Comparison of ENCODE assay signal across 8 mouse cellular contexts in genomic region chr4:65589780-65590179, GRCm38 (mm10). TPM values are rescaled to one million over a fixed set of nuclear protein-coding genes. Genes with fewer than 3 reads are reported as not detected.
DNase-seq lines count a peak whose midpoint lies in the region; ATAC-seq and TF ChIP-seq lines count a peak whose summit lies in the region.

No protein-coding gene starts in this region.

- no peak overlapping the region for H3K4me3 ChIP-seq in kidney, embryonic 15.5 days (replicated peaks)
- H3K4me3 ChIP-seq in MEL (ENCODE audit: control insufficient read depth in 1 of 2, insufficient read depth in 1 of 2, low read depth in 2 of 2, low read length in 2 of 2): no peak overlapping the region
- H3K4me3 ChIP-seq in embryonic facial prominence, embryonic 11.5 days (ENCODE audit: low read depth, low read length): no peak overlapping the region
- no peak overlapping the region for H3K4me3 ChIP-seq in hindbrain, embryonic 15.5 days
- no peak overlapping the region for H3K4me3 ChIP-seq in small intestine, adult 2 months (ENCODE audit: low read depth, low read length)

- H3K79me2 ChIP-seq in MEL (ENCODE audit: control insufficient read depth, insufficient read depth, low read length, poor library complexity): no peaks in the 10 kb centered on the region

- no peak for TF ChIP-seq EP300 in MEL (IDR thresholded peaks at IDR 0.05; ENCODE audit: low read depth in 1 of 2, low read length in 2 of 2)

- no peak overlapping the region for H3K9ac ChIP-seq in kidney, embryonic 15.5 days
- H3K9ac ChIP-seq in MEL (ENCODE audit: control insufficient read depth, low read depth, low read length, poor library complexity, severe bottlenecking): no peak overlapping the region
- no peak overlapping the region for H3K9ac ChIP-seq in embryonic facial prominence, embryonic 11.5 days (replicated peaks; ENCODE audit: low read length)
- H3K9ac ChIP-seq in hindbrain, embryonic 15.5 days: no peak overlapping the region

- H3K27me3 ChIP-seq in kidney, embryonic 15.5 days: no peaks in the 10 kb centered on the region
- no peaks in the 10 kb centered on the region for H3K27me3 ChIP-seq in MEL (ENCODE audit: control insufficient read depth in 1 of 2, insufficient read depth in 2 of 2, low read length in 2 of 2)
- H3K27me3 ChIP-seq in embryonic facial prominence, embryonic 11.5 days (ENCODE audit: control insufficient read depth, insufficient read depth, low read length): no peaks in the 10 kb centered on the region
- no peaks in the 10 kb centered on the region for H3K27me3 ChIP-seq in hindbrain, embryonic 15.5 days
- H3K27me3 ChIP-seq in small intestine, adult 2 months (ENCODE audit: control insufficient read depth, insufficient read depth, low read length): no peaks in the 10 kb centered on the region

- no peaks in the 10 kb centered on the region for H3K9me3 ChIP-seq in kidney, embryonic 15.5 days (replicated peaks)
- no peaks in the 10 kb centered on the region for H3K9me3 ChIP-seq in MEL (replicated peaks; ENCODE audit: insufficient read depth, low read length)
- H3K9me3 ChIP-seq in embryonic facial prominence, embryonic 11.5 days (replicated peaks; ENCODE audit: control insufficient read depth, low read length): no peaks in the 10 kb centered on the region
- H3K9me3 ChIP-seq in hindbrain, embryonic 15.5 days: no peaks in the 10 kb centered on the region

- no peak for TF ChIP-seq POLR2A in MEL (IDR thresholded peaks at IDR 0.05; ENCODE audit: control insufficient read depth in 1 of 2, insufficient read depth in 1 of 2, low read depth in 1 of 2, low read length in 2 of 2, poor library complexity in 1 of 2)
- no peak for TF ChIP-seq POLR2A in small intestine, adult 2 months (IDR thresholded peaks at IDR 0.05; ENCODE audit: low read depth, low read length)

- TF ChIP-seq RAD21 in MEL (IDR thresholded peaks at IDR 0.05; ENCODE audit: low read depth, low read length): peak; percentile 83

- no peak overlapping the region for H3K27ac ChIP-seq in kidney, embryonic 15.5 days
- no peak overlapping the region for H3K27ac ChIP-seq in MEL (ENCODE audit: control insufficient read depth, low read depth, low read length)
- H3K27ac ChIP-seq in embryonic facial prominence, embryonic 11.5 days (replicated peaks; ENCODE audit: low read depth, low read length): no peak overlapping the region
- H3K27ac ChIP-seq in hindbrain, embryonic 15.5 days (replicated peaks): no peak overlapping the region
- H3K27ac ChIP-seq in small intestine, adult 2 months (ENCODE audit: insufficient read depth, low read depth, low read length): no peak overlapping the region

- DNase-seq in kidney, adult 18-20 months: peak; percentile 48
- DNase-seq in MEL (ENCODE audit: low read depth, low spot score): peak; percentile 55
- DNase-seq in embryonic facial prominence, embryonic 11.5 days (ENCODE audit: low spot score): peak; percentile 86
- DNase-seq in lung, postnatal 10 days: peak; percentile 56
- no peak for DNase-seq in gastrocnemius, postnatal 14 days

- no peak for ATAC-seq in kidney, embryonic 15.5 days (replicated peaks; ENCODE audit: low FRiP score)
- no peak for ATAC-seq in embryonic facial prominence, embryonic 11.5 days (replicated peaks; ENCODE audit: insufficient number of reproducible peaks, low FRiP score, low TSS enrichment, low read depth)
- ATAC-seq in hindbrain, embryonic 15.5 days (ENCODE audit: low FRiP score, low read depth): peak; percentile 71; the same call in 1 of the 2 replicates

- peak; percentile 32 to 71 (median 47); a peak in 5 of 6 replicates for TF ChIP-seq CTCF in MEL (IDR thresholded peaks at IDR 0.05 in 2 of 3, conservative IDR thresholded peaks at IDR 0.05 in 1 of 3; ENCODE audit: control insufficient read depth in 1 of 3, insufficient read depth in 1 of 3, low read depth in 2 of 3, low read length in 3 of 3, poor library complexity in 1 of 3, severe bottlenecking in 1 of 3)
- TF ChIP-seq CTCF in small intestine, adult 2 months (IDR thresholded peaks at IDR 0.05; ENCODE audit: extremely low read depth, insufficient read length, insufficient replicate concordance, low read depth, low read length): 0 out of 2 replicates have a peak, but pooled peaks have one; percentile 19

- intact Hi-C loops in gastrocnemius, postnatal 14 days (cut with DNase I; ENCODE audit: low total_unique reads): loop anchor here (10.0 kb wide), 1 partner anchor 1055 kb away; no protein-coding TSS in a partner anchor

- no peaks in the 10 kb centered on the region for H3K36me3 ChIP-seq in kidney, embryonic 15.5 days
- no peaks in the 10 kb centered on the region for H3K36me3 ChIP-seq in MEL (ENCODE audit: control insufficient read depth in 1 of 2, insufficient read depth in 2 of 2, low read length in 2 of 2)
- H3K36me3 ChIP-seq in embryonic facial prominence, embryonic 11.5 days (replicated peaks; ENCODE audit: control insufficient read depth, insufficient read depth, low read depth, low read length): no peaks in the 10 kb centered on the region
- no peaks in the 10 kb centered on the region for H3K36me3 ChIP-seq in hindbrain, embryonic 15.5 days
- H3K36me3 ChIP-seq in small intestine, adult 2 months (ENCODE audit: control insufficient read depth, insufficient read depth, low read length): no peaks in the 10 kb centered on the region

- H3K4me2 ChIP-seq in kidney, embryonic 15.5 days: no peak overlapping the region
- no peak overlapping the region for H3K4me2 ChIP-seq in embryonic facial prominence, embryonic 11.5 days (ENCODE audit: low read depth, low read length)
- no peak overlapping the region for H3K4me2 ChIP-seq in hindbrain, embryonic 15.5 days

- H3K4me1 ChIP-seq in kidney, embryonic 15.5 days: no peaks in the 10 kb centered on the region
- no peaks in the 10 kb centered on the region for H3K4me1 ChIP-seq in MEL (ENCODE audit: control insufficient read depth in 1 of 2, insufficient read depth in 2 of 2, low read length in 2 of 2)
- no peaks in the 10 kb centered on the region; the same call in 1 of the 2 replicates for H3K4me1 ChIP-seq in embryonic facial prominence, embryonic 11.5 days (ENCODE audit: control insufficient read depth, insufficient read depth, low read length)
- H3K4me1 ChIP-seq in hindbrain, embryonic 15.5 days (replicated peaks): peaks cover 6% of the 10 kb centered on the region; the same call in 1 of the 2 replicates
- H3K4me1 ChIP-seq in small intestine, adult 2 months (ENCODE audit: control insufficient read depth, insufficient read depth, insufficient read length, low read length): no peaks in the 10 kb centered on the region

TF ChIP-seq in MEL, 35 proteins besides CTCF, POLR2A, EP300 and RAD21:
- TF ChIP-seq ZNF384 (IDR thresholded peaks at IDR 0.05; ENCODE audit: low read depth, low read length): peak; percentile 37; the same call in 1 of the 2 replicates
- TF ChIP-seq UBTF (IDR thresholded peaks at IDR 0.05; ENCODE audit: borderline replicate concordance, insufficient read depth, low read depth, low read length): no peak
- peak; percentile 69 for TF ChIP-seq ZC3H11A (IDR thresholded peaks at IDR 0.05; ENCODE audit: low read depth, low read length)
- no peak for TF ChIP-seq GATA1 (IDR thresholded peaks at IDR 0.05; ENCODE audit: low read depth, low read length)
- peak; percentile 74 for TF ChIP-seq SMC3 (IDR thresholded peaks at IDR 0.05; ENCODE audit: low read depth, low read length)
- TF ChIP-seq MYB (IDR thresholded peaks at IDR 0.05; ENCODE audit: low read depth, low read length): no peak
TF ChIP-seq in MEL: peak in this region for 3.

RNA-seq across cellular contexts. Expression of gene Trim32, which starts 15.0 kb away (rescaled TPM):
- 51.9 and 54.9 TPM in 2 replicates for polyA plus RNA-seq in kidney, embryonic 15.5 days (2015; fragmentation: Nextera tagmentation; extraction: Ambion mirVana)
- total RNA-seq in MEL (2012; rRNA removed): 7.7 and 7.9 TPM in 2 replicates
- polyA plus RNA-seq in MEL (2012; ENCODE audit: insufficient read depth in 1 of 2, insufficient read length in 2 of 2, low read depth in 1 of 2, low replicate concordance in 2 of 2, missing spikeins in 1 of 2): 1 to 10 TPM in 1 of 2 experiments, not detected in 1; 8.7 TPM
- polyA plus RNA-seq in embryonic facial prominence, embryonic 11.5 days (2014; fragmentation: Nextera tagmentation; extraction: Ambion mirVana): 66.1 and 67.2 TPM in 2 replicates
- 169 and 194 TPM in 2 replicates for polyA plus RNA-seq in hindbrain, embryonic 15.5 days (2015; fragmentation: Nextera tagmentation; extraction: Ambion mirVana)
- 11.4 and 17.5 TPM in 2 replicates for polyA plus RNA-seq in small intestine, adult 2 months (2012; rRNA removed)
- 10 to 100 TPM in 1 of 2 experiments, 1 to 10 TPM in 1; 8.9 to 10.6 TPM for total RNA-seq in gastrocnemius, postnatal 14 days (2021)
